Mouse (Mus musculus) cortical plate, adult 2 months (tissue): ENCODE results near the gene Misp. TPM values are rescaled to one million over a fixed set of nuclear protein-coding genes. Genes with fewer than 3 reads are reported as not detected.
A peak's percentile ranks its signal among the peaks of the same experiment; 100 is the strongest.

Experiments used
- H3K27ac ChIP-seq: fragments of 200-500 bp; 2 replicates; pipeline ENCODE4 v1.5.1; 2012; ENCODE audit warnings: low read length, control low read depth, inconsistent platforms; ENCODE audit not compliant: insufficient read depth
- H3K4me1 ChIP-seq: fragments of 200-500 bp; 2 replicates; pipeline ENCODE4 v1.6.1; 2011; ENCODE audit warnings: low read length; ENCODE audit not compliant: control insufficient read depth, insufficient read depth
- H3K4me3 ChIP-seq: fragments of 200-500 bp; 2 replicates; pipeline ENCODE4 v1.5.1; 2011; ENCODE audit warnings: mild to moderate bottlenecking, low read length, control low read depth; ENCODE audit not compliant: insufficient read depth
- CTCF ChIP-seq: fragments of 200-500 bp; IDR thresholded peaks from 2 replicates; pipeline ENCODE4 v1.5.1; 2011; ENCODE audit warnings: mild to moderate bottlenecking, control low read depth, low read length; ENCODE audit not compliant: insufficient read depth; ENCODE audit errors: extremely low read depth
- POLR2A ChIP-seq: fragments of 200-500 bp; IDR thresholded peaks from 2 replicates; pipeline ENCODE4 v1.6.1; 2011; ENCODE audit warnings: mild to moderate bottlenecking, low read length, control low read depth; ENCODE audit not compliant: insufficient read depth; ENCODE audit errors: extremely low read depth
- polyA plus RNA-seq: library from polyadenylated mRNA; depleted of rRNA; stranded (reverse); fragments of >200 nt; gene quantifications from 2 replicates; pipeline ENCODE4 v1.2.3, GENCODE M21; 2012

Misp gene
- polyA plus RNA-seq, 1 experiment, result 0.21 TPM

DNA sequence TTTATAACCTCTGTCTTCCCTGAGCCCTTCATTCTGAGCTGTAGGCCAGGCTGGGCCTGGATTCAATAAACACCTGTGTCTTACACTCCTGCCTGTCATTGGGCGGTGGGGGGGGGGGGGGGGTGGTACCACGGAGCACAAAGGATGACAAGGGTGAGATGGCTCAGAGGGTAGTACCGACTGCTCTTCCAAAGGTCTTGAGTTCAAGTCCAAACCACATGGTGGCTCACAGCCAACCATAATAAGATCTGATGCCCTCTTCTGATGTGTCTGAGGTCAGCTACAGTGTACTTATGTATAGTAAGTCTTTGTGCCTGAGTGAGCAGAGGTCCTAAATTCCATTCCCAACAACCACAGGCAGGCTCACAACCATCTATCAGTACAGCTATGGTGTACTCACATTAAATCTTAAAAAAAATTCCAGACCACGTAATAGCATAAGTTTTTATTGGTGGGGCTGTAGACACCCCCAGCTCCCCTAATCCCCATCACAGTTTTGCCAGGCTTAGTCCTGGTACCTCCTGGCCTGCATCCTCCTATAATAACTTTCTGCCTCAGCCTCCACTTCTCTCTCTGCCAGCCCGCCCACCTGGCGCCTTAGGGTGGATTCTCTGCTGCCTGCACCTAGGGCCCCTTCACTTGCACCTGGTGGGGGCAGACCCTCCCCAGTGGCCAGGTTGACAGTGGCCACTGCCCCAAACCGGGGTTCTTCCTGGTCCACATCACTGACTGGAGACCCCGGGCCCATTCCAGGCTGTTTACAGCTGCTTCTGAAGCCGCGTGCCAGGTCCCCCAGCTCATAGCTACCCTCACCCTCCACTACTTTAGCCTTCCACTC is 43.8 kb downstream of the Misp start:
- TF ChIP-seq CTCF (no peak), POLR2A (no peak)
- Histone ChIP-seq H3K4me3 (no peak overlapping the region), H3K27ac (no peak overlapping the region), H3K4me1 (0 out of 2 replicates have a peak, but pooled peaks cover 1% of the 10 kb centered on the region)

DNA sequence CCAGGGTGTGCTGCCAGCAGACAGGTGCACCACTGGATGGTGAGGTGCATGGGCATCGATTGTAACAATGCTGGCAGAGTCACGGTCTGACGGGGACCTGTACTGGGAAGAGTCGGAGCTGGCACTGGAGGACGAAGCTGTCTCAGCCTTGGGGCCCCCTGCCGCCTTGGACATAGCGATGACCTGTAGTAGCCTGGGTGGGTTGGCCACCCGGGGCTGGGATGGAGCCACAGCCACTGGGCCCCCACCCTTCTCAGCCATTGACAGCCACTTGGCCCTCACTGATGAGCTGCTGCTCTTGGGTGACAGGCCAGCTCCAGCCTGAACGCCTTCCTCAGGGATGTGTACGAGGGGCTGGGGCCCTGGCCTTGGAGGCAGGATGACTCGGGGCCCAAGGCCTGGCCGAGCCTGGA is 44.4 kb downstream of the Misp start:
- TF ChIP-seq POLR2A, result no peak
- TF ChIP-seq CTCF, result no peak
- 0 out of 2 replicates have a peak, but pooled peaks cover 1% of the 10 kb centered on the region for H3K4me1 ChIP-seq
- no peak overlapping the region for H3K4me3 ChIP-seq
- no peak overlapping the region for H3K27ac ChIP-seq

DNA sequence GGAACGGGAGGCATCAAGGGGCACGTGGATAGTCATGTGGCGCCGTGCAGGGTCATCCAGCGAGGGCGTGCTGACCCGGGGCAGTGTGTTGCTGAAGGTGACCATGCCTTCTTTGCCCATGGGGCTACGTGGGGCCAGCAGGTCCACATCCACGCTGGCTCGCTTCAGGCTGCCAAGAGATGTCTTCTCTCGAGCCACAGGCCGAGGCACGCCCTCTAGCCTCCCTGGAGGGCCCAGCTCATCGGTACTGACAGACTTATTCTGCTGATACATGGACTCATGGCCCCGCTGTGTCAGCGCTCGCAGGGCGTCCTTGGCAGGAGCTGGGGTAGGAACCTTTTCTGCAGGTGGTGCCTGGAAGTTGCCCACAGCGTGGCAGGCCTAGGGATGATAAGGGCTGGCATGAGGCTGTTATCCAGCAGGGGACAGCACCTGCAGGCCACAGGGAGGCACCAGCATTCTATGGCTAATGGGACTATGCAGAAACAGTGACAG is 45.1 kb downstream of the Misp start:
- no peak overlapping the region for H3K27ac ChIP-seq
- TF ChIP-seq POLR2A (no peak), CTCF (0 out of 2 replicates have a peak, but pooled peaks have one; percentile 19)
- 0 out of 2 replicates have a peak, but pooled peaks cover 1% of the 10 kb centered on the region for H3K4me1 ChIP-seq
- no peak overlapping the region for H3K4me3 ChIP-seq

DNA sequence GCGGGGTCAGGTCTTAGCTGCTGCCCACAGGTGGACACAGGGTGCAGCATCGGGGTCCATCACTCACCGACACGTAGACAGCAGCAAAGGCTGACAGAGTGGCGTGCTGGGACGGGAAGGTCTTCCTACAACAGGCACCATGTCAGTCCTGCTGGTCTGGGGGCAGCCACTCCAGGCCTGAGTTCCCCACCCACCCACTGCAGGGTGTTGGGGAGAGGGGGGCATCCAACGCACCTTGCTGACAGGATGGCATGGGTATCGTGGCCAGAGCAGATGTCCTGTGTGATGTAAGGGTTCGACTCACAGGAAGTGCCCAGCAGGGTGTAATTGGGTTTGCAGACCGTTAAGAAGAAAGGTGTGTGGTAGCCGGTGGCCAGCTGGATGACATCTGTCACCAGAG is 45.8 kb downstream of the Misp start:
- Histone ChIP-seq H3K4me3 (no peak overlapping the region), H3K27ac (no peak overlapping the region)
- TF ChIP-seq POLR2A (no peak), CTCF (no peak)

DNA sequence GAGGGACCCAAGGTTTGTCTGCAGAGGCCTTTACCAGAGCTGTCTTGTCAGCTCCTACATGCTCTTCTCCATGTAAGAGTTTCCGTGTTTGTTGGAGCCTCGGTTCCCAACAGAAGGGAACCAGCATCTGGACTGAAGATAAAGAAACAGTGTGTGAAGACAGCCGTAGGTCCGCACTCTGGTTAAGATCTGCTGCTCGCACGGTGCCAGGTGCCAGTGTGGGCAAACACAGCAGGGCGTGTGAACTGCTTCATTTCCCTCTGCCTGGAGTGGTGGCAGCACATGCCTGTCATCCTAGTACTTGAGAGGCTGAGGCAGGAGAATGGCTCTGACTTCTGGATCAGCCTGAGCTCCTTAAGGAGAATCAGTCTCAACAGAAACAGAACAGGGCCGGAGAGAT is 51.1 kb downstream of the Misp start:
- Histone ChIP-seq H3K4me1 (no peaks in the 10 kb centered on the region), H3K4me3 (no peak overlapping the region), H3K27ac (no peak overlapping the region)
- no peak for TF ChIP-seq POLR2A
- TF ChIP-seq CTCF, result no peak

More for the DNA sequence above, 45.8 kb downstream of the Misp start:
- 0 out of 2 replicates have a peak, but pooled peaks cover 1% of the 10 kb centered on the region for H3K4me1 ChIP-seq

DNA sequence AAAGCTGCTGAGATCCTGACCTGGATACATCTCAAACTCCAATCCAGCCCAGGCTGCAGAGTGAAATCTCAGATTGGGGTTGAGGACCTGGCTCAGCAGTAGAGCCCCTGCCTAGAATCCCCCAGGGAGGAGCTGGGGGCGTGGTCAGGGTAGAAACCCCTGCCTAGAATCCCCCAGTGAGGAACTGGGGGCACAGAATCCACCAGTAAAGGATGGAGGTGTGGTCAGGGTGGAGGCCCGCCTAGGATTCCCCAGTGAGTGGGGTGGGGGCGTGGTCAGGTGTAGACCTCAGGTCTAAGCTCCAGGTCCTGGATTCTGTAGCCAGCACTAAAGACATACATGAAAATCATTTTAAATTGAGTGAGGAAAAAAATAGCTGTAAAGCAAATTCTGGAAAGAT is 52.1 kb downstream of the Misp start:
- Histone ChIP-seq H3K27ac (no peak overlapping the region), H3K4me3 (peak overlapping the region; percentile 86; the same call in 1 of the 2 replicates), H3K4me1 (no peaks in the 10 kb centered on the region)
- TF ChIP-seq CTCF (no peak), POLR2A (no peak)

DNA sequence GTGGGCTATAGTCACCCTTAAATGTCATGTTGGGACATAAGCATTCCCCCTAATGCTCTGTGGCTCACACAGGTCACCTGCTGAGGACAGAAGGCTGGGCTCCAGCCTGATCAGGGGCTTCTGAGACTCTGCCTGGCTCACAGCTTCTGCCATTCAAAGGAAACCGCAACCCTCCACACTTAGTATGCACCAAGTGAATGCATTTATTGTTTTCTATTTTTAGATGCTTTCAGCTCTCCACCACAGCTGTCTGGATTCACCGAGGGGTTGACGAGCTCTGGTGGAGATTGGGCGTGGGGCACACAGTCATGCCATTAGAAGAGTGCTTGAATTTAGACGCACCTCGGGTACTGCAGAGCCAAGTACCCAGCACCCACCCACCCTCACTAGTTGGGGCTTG is 52.5 kb downstream of the Misp start:
- H3K4me1 ChIP-seq, result no peaks in the 10 kb centered on the region
- H3K27ac ChIP-seq, result no peak overlapping the region
- TF ChIP-seq POLR2A (no peak), CTCF (no peak)
- H3K4me3 ChIP-seq, result peak overlapping the region; percentile 86

DNA sequence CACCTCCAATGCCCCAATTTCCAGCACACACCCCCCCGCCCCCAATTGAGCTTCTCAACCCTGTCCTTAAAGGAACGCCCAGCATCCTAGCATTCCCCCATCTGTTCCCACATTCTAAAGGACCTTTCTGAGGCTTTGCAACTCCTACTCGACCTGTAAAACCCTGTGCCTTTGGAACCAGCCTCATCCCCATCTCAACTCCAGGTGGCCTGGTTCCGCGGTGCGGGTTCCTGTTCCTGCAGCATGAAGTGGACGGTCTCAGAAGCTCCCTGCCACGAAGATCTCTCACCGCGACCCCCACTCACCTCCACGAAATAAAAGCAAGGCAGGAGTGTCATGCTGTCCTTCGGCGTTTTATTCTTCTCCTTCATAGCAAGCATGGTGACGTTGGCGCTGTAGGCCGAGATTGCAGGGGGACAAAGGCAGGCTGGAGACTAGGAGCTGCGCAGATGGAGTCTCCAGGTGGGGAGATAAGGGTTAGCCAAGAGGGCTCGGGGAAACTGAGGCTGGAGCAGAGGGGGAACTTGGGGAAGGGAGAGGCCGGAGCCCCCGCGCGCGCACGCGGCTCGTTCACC is 53.0 kb downstream of the Misp start:
- no peaks in the 10 kb centered on the region for H3K4me1 ChIP-seq
- H3K27ac ChIP-seq, result peak overlapping the region; percentile 55
- TF ChIP-seq CTCF (no peak), POLR2A (no peak)

DNA sequence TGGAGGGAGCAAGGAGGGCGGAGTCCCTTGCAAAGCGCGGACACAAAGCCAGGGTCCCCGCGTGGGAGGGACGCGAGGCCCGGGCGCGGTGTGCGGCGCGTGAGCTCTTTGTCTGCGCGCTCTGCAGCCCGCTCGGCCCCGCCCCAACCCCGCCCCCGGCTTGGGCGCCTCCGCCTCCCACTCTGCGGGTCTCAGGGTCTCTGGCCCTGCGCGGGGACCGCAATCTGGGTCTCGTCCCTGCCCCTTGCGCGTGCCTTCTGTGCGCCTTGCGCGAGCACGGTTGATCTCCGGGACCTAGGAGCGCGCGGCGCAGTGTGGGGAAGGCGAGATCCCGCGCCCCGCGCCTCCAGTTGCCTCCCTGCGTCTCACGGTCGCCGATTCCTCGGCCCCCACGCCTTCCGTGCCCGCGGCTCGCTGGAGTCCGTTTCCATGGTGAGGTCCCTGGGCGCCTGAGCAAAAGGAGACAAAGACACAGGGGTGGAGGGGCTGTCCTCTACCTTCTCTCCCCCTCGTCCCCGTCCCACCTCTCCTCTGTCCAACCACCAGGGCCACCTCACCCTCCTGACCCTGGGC is 53.6 kb downstream of the Misp start, which contains the start of the genes Prtn3 and Plppr3:
Gene Prtn3, plus strand, starts transcription at position 187 of the 573 bp plus-strand sequence.
Gene Plppr3, minus strand, starts transcription at position 345 of the 573 bp plus-strand sequence.
- peak within 1 kb of the TSS; percentile 55 for H3K27ac ChIP-seq
- H3K4me1 ChIP-seq, result no peaks in the 10 kb centered on the region
- TF ChIP-seq CTCF (no peak), POLR2A (no peak)
- peak within 1 kb of the TSS; percentile 86 for H3K4me3 ChIP-seq

More for the DNA sequence above, 53.0 kb downstream of the Misp start:
- peak overlapping the region; percentile 86 for H3K4me3 ChIP-seq
